Mouse (Mus musculus) embryonic fibroblast, embryonic 13.5 days (primary cell): Measurements from ENCODE around the gene Plg. TPM values are rescaled to one million over a fixed set of nuclear protein-coding genes. Genes with fewer than 3 reads are reported as not detected.

ENCODE experiments used
- H3K27ac ChIP-seq: 2 replicates; pipeline ENCODE4 v1.5.1; 2012; ENCODE audit warnings: low read length, control low read depth, inconsistent platforms; ENCODE audit not compliant: insufficient read depth
- H3K4me1 ChIP-seq: 2 replicates; pipeline ENCODE4 v1.6.1; 2011; ENCODE audit warnings: low read length; ENCODE audit not compliant: control insufficient read depth, insufficient read depth
- H3K4me3 ChIP-seq: 2 replicates; pipeline ENCODE4 v1.5.1; 2011; ENCODE audit warnings: mild to moderate bottlenecking, control low read depth, low read length; ENCODE audit not compliant: insufficient read depth
- CTCF ChIP-seq: IDR thresholded peaks from 2 replicates; pipeline ENCODE4 v1.5.1; 2011; ENCODE audit warnings: mild to moderate bottlenecking, control low read depth, low read length, moderate library complexity, borderline replicate concordance; ENCODE audit not compliant: insufficient read depth
- POLR2A ChIP-seq: IDR thresholded peaks from 2 replicates; pipeline ENCODE4 v1.6.1; 2011; ENCODE audit warnings: low read depth, mild to moderate bottlenecking, control low read depth, low read length, moderate library complexity
- polyA plus RNA-seq: library from polyadenylated mRNA; stranded (reverse); fragments of >200 nt; gene quantifications from 2 replicates; pipeline ENCODE4 v1.2.4, GENCODE M21; 2011; ENCODE audit warnings: low read depth; ENCODE audit not compliant: missing spikeins, insufficient read length

The Plg gene
- polyA plus RNA-seq: not detected in 2 replicates

- no peak within 1 kb of the TSS for H3K27ac ChIP-seq
- no peak for TF ChIP-seq POLR2A
- TF ChIP-seq CTCF: no peak
- no peak within 1 kb of the TSS for H3K4me3 ChIP-seq
- no peaks in the 10 kb centered on the region for H3K4me1 ChIP-seq
Measured at GRCm38 (mm10) chr17:12377981-12378705, at the start of gene Plg. Plg (plus strand) TSS chr17:12378608.

- Histone ChIP-seq H3K4me3 (no peak overlapping the region), H3K4me1 (no peaks in the 10 kb centered on the region), H3K27ac (no peak overlapping the region)
- TF ChIP-seq CTCF (no peak), POLR2A (no peak)
Measured at GRCm38 (mm10) chr17:12335115-12335514, 43.3 kb upstream of the Plg start.

GRCm38 (mm10) chr17:12336073-12336868, 42.1 kb upstream of the Plg start:
- H3K27ac ChIP-seq: no peak overlapping the region
- no peak overlapping the region for H3K4me3 ChIP-seq
- TF ChIP-seq POLR2A (no peak), CTCF (no peak)
- no peaks in the 10 kb centered on the region for H3K4me1 ChIP-seq

- H3K4me1 ChIP-seq: no peaks in the 10 kb centered on the region
- H3K4me3 ChIP-seq: no peak overlapping the region
- TF ChIP-seq POLR2A: no peak
- H3K27ac ChIP-seq: no peak overlapping the region
Measured at GRCm38 (mm10) chr17:12337156-12337555, 41.3 kb upstream of the Plg start.

DNA sequence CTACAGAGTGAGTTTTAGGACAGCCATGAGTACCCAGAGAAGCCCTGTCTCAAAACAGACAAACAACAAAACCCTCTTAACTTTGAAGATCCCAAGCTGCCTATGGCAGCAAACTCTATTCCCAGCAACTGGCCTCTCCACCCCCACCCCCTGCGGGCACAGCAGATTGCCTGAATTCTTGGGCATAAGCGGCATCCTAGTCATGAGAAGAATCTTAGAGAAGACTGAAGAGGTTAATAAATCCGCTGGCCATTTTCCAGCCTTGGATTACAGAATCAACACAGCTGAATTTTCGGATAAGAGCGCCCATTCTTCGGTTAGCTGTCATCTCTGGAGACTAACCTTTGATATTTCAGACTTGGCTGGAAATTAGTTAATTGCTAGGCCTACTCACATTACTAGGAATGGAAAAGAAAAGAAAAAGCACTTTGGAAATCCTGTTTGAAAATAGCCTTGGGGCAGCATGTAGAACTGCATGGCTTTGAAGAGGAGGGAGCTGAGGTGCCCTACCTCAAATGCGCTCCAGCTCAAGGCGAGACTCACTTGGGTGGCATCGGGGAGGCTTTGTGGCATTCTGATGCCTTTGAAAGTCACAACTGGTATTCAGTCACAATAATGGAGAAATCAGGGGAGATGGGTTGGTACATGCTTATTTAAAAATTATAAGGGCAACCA, 34.6 kb upstream of the Plg start:
- Histone ChIP-seq H3K27ac (no peak overlapping the region), H3K4me1 (no peaks in the 10 kb centered on the region), H3K4me3 (no peak overlapping the region)
- no peak for TF ChIP-seq CTCF
- no peak for TF ChIP-seq POLR2A

- Histone ChIP-seq H3K4me1 (no peaks in the 10 kb centered on the region), H3K4me3 (no peak overlapping the region), H3K27ac (no peak overlapping the region)
- no peak for TF ChIP-seq POLR2A
- no peak for TF ChIP-seq CTCF
Measured at GRCm38 (mm10) chr17:12347462-12347861, 30.9 kb upstream of the Plg start.

DNA sequence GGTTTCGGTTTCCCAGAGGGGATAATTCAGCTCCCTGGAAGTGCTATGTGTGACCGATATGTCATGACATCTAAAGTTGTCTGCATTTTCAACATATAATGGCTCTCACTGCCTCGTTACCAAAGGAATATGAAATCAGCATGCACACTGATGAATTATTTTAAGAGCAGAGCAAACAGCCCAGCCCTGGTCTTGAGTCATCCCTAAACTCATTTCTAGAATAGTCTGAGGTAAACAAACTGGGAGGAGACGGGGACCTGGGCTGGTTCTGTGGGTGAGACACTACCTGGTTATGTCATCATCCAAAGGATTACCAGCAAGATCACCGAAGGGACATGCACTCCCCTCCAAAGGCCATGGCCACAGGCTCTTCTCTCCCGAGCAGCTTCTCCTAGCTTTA, 26.8 kb upstream of the Plg start:
- H3K27ac ChIP-seq: no peak overlapping the region
- H3K4me1 ChIP-seq: no peaks in the 10 kb centered on the region
- no peak overlapping the region for H3K4me3 ChIP-seq
- TF ChIP-seq CTCF: no peak
- TF ChIP-seq POLR2A: no peak

- no peak overlapping the region for H3K4me3 ChIP-seq
- no peak for TF ChIP-seq CTCF
- TF ChIP-seq POLR2A: no peak
- H3K27ac ChIP-seq: no peak overlapping the region
- no peaks in the 10 kb centered on the region for H3K4me1 ChIP-seq
Measured at GRCm38 (mm10) chr17:12352781-12353180, 25.6 kb upstream of the Plg start.

- no peak for TF ChIP-seq CTCF
- no peak for TF ChIP-seq POLR2A
- Histone ChIP-seq H3K4me3 (no peak overlapping the region), H3K27ac (no peak overlapping the region), H3K4me1 (peaks cover 6% of the 10 kb centered on the region; the same call in 1 of the 2 replicates)
Measured at GRCm38 (mm10) chr17:12359876-12360275, 18.5 kb upstream of the Plg start.
